Mouse (Mus musculus): ENCODE data around the gene Gm4763.
"Not testable (repeated sequence)": the region's sequence is repeated elsewhere in the genome, so short reads cannot be mapped to it uniquely, and the experiment has no call there.

GRCm38 (mm10) chr7:24687519-24687918, 39.2 kb downstream of the Gm4763 start:
- not testable (repeated sequence) for TF ChIP-seq CTCF (IDR thresholded peaks at IDR 0.05; ENCODE audit: control insufficient read depth, insufficient read depth, low read length); POLR2A (IDR thresholded peaks at IDR 0.05; ENCODE audit: borderline replicate concordance, control insufficient read depth, low read depth, low read length)
